Mouse (Mus musculus): Measurements from ENCODE around the gene Themis2. TPM values are rescaled to one million over a fixed set of nuclear protein-coding genes. Genes with fewer than 3 reads are reported as not detected.

The Themis2 gene
- under 1 TPM; 0.54 to 0.77 TPM for total RNA-seq (2021)
- long read RNA-seq, experiment 1, partial matches to known transcripts = 0 of 1 reads
- long read RNA-seq, experiment 1, other reads (novel, unspliced or antisense) = 1 of 1 reads
- long read RNA-seq, experiment 2 = 0 reads

DNA sequence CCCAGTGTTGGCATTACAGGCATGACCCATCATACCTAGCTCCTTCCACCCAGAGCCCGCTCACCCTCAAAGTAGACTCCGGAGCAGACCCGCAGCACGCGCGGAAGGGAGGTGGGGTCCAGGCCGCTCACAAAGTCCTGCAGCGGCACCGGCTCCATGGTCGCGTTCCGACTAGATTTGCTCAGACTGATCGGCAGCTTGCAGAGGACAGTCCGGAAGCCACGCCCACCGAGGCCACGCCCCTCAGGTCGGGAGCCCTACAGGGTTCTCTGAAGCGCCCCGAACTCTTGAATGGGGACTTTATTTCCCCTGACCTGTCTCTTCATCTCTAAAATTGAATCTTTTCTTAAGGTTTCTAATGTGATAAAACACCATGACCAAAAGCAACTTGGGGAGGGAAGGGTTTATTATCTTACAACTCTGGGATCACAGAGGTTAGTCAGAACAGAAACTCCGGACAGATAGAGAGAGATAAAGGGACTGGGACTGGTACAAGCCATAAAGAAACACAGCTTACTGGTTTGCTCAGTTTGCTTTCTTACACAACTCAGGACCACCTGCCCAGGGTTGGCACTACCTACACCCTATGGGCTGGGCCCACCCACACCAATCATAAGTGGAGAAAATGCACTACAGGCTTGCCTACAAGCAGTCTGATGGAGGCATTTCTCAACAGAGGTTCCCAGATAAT, at the start of gene Themis2:
Gene Themis2, minus strand, starts transcription at position 192 of the 691 bp plus-strand sequence.
- DNase-seq (ENCODE audit: low spot score in 2 of 2) = peak in 1 of 2 experiments; percentile 34

DNA sequence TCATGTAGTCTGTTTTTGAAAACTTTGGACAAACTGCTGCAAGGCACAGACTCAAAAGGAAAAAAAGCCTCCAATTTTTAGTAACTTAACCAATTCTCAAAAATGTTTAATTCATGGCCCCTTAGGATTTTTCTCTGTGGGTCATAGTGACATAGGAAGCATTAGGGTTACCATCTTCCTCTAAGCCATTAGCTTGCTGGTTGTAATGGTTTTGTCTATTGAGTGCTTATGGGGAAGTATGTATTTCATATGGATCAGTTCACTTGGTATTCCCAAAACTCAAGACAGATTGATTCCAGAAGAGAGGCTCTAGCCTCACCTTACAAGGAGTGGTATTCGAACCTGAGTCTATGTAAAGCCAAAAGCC, 47.5 kb upstream of the Themis2 start:
- DNase-seq (ENCODE audit: low spot score in 2 of 2) = no peak
- no peak for TF ChIP-seq CTCF (conservative IDR thresholded peaks at IDR 0.05)
- peak overlapping the region; percentile 79 for H3K4me3 ChIP-seq
- H3K27ac ChIP-seq = peak overlapping the region; percentile 95

More for the DNA sequence above, at the start of gene Themis2:
- TF ChIP-seq CTCF (conservative IDR thresholded peaks at IDR 0.05) = no peak
- Histone ChIP-seq H3K27ac (no peak within 1 kb of the TSS), H3K4me3 (peak within 1 kb of the TSS; percentile 33; the same call in 1 of the 2 replicates)

DNA sequence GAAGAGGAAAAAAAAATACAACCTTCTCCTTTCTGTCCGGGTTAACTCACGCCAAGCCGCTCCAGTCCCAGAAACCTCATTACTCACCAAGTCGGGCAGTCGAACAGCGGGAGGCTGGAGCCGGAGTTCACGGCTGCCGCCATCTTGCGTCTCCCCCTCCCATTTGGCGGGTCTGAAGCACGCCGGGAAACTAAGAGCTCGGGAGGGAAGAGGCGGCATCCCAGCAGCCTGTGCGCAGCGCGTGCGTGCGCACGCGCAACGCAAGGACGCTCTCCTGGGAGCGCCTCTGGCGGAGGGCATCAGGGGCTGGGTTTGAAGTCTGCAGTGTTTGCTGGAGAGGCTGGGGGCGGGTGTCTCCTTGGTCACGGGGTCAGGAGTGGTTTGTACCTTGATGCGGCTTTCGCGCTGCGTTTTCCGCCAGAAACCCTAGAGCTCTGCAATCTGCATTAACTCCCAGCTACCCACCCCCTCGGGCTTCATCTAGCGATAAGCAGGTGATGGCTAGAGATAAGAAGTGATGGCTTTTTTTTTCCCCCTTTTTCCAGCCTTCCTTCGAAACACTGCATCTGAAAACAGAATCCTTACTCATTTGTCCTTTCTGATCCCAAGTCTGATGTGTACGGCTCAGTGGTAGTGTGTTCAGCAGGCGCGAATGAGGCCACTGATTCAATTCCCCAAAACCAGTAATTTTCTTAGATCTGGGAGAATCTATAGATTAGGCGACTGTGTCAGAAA, 47.0 kb upstream of the Themis2 start, which contains the start of gene Ppp1r8:
Gene Ppp1r8, minus strand, starts transcription at position 200 of the 735 bp plus-strand sequence.
- peak; percentile 71 for TF ChIP-seq CTCF (conservative IDR thresholded peaks at IDR 0.05)
- Histone ChIP-seq H3K27ac (peak within 1 kb of the TSS; percentile 95), H3K4me3 (peak within 1 kb of the TSS; percentile 79)
- peak; percentile 88 to 93 for DNase-seq (ENCODE audit: low spot score in 2 of 2)

DNA sequence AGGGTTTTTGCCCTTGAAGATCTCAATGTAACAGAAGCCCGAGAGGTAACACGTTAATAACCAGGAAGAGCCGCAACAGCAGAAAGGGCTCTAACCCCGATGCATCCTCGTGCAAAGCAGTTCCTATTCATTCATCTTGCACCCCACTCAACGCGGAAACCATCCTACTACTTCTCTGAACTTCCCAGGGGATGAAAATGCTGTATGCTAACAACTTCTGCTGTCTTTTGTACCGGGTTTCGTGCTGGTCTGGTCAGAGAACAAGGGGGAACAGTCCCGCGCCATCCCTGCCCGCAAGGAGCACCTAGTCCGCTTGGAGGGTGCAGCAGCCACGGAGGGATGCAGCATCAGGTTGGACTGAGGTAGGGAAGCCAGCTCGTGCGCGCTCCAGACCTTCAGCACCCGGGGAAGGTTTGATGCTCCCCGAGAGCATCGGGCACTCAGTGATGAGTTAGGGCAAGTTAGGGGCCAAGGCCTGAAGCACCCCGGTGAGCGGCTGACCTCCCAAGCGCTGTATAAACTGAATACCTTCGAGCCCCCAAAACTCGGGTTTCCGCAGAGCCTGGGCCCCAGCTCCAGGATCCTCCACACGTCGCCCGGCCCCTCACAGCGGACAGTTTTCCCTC, 46.2 kb upstream of the Themis2 start:
- Histone ChIP-seq H3K4me3 (peak overlapping the region; percentile 79), H3K27ac (peak overlapping the region; percentile 95)
- no peak for TF ChIP-seq CTCF (conservative IDR thresholded peaks at IDR 0.05)
- no peak for DNase-seq (ENCODE audit: low spot score in 2 of 2)

DNA sequence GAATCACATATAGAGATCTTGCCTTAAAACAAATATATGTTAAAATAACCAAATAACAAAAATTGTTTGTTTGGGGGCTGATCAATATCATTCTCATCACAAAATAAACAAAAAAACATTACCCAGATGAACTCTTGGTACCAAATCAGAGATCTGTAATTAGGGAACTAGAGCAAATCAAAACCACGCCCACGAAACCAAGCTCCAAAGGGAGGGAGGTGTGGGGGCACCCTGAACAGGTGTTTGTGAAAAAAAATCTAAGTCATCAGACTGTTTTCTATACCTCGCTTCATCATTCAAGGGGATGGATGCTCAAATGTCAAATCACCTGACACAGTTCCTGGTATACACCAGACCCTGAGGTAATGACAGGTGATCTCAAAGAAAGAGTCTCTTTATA, 45.3 kb upstream of the Themis2 start:
- peak overlapping the region; percentile 79 for H3K4me3 ChIP-seq
- no peak overlapping the region for H3K27ac ChIP-seq
- DNase-seq (ENCODE audit: low spot score in 2 of 2) = no peak
- TF ChIP-seq CTCF (conservative IDR thresholded peaks at IDR 0.05) = no peak

DNA sequence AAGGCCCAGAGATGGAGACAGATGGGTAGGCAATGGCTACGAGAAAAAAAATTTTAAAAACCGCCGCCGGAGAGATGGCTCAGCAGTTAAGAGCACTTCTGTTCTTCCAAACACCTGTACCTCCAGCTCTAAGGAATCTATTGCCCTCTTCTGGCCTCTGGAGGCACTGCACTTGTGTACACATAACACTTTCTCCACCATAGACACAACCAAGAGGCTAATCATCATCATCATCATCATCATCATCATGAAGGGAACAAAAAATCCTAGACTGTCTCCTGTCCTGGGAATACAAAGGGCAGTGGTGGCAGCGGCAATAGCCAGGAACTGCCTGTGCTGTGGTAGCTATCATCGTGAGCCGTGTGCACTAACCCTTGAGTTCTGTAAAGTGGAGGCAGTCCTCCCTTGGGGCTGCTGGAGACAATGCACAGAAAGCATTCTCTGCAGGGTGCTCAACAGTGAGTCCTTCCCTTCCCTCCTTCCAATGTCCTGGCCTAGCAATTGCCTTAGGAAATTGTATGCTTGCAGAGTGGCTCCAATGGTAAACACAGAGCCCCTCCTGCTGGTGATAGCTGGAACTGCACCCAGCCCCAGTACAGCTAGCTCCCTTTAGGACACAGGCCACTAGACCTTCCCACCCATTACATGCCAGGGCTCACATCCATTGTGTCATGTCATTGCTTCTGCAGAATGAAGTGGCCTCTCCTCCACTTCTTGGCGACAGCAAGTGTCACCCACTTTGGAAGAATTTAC, 27.6 kb upstream of the Themis2 start:
- H3K4me3 ChIP-seq = no peak overlapping the region
- peak; percentile 73 for TF ChIP-seq CTCF (conservative IDR thresholded peaks at IDR 0.05)
- H3K27ac ChIP-seq = no peak overlapping the region
- peak; percentile 18 to 55 for DNase-seq (ENCODE audit: low spot score in 2 of 2)

DNA sequence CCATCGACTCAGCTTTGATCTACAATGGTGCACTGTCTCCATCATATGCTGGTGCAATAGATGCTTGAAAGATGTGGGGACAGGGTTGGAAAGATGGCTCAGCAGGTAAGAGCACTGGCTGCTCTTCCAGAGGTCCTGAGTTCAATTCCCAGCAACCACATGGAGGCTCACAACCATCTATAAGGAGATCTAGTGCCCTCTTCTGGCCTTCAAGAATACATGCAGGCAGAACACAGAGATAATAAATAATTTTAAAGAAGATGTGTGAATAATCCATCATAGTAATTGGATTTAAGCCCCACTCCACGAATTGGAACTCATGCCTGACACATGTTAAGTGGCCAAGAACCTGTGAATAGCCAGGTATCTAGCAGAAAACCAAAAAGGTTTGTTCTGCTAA, 22.3 kb upstream of the Themis2 start:
- no peak overlapping the region for H3K4me3 ChIP-seq
- TF ChIP-seq CTCF (conservative IDR thresholded peaks at IDR 0.05) = peak; percentile 39
- DNase-seq (ENCODE audit: low spot score in 2 of 2) = no peak
- H3K27ac ChIP-seq = no peak overlapping the region

DNA sequence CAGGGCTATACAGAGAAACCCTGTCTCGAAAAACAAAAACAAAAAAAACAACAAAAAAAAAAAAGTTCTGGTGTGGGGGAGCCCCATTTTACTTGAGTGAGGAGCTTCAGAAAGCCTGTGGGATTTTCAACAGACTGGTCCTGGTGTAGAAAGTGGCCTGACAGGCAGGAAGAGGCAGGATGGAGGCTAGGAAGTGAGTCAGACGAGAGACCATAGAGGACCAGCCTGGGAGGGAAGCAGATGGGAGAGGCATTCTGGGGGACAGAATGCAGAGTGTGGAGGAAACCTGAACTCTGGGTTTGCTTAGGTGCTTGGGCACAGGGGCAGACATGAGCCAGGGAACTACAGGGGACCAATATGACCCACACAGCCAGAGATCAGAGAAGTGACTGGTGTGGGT, 20.7 kb upstream of the Themis2 start:
- TF ChIP-seq CTCF (conservative IDR thresholded peaks at IDR 0.05) = no peak
- H3K4me3 ChIP-seq = no peak overlapping the region
- H3K27ac ChIP-seq = no peak overlapping the region
- DNase-seq (ENCODE audit: low spot score in 2 of 2) = no peak

DNA sequence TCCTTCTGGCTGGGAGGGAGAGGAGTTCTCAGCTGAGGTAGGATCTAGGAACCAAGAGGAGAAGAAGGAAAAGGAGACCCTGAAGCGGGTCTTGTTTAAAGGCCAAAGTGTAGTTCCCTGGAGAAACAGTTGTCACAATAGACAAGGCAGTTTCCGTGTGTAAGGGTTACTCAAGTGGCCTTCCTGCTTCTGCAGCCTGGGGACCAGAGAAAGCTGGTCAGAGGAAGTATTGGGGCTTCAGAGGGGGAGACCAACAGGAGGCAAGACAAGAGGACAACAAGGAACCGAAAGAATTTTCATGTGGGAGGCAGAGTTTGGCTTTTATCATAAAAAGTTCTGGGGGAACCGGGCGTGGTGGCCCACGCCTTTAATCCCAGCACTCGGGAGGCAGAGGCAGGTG, 20.2 kb upstream of the Themis2 start:
- no peak for DNase-seq (ENCODE audit: low spot score in 2 of 2)
- TF ChIP-seq CTCF (conservative IDR thresholded peaks at IDR 0.05) = no peak
- Histone ChIP-seq H3K27ac (no peak overlapping the region), H3K4me3 (no peak overlapping the region)

DNA sequence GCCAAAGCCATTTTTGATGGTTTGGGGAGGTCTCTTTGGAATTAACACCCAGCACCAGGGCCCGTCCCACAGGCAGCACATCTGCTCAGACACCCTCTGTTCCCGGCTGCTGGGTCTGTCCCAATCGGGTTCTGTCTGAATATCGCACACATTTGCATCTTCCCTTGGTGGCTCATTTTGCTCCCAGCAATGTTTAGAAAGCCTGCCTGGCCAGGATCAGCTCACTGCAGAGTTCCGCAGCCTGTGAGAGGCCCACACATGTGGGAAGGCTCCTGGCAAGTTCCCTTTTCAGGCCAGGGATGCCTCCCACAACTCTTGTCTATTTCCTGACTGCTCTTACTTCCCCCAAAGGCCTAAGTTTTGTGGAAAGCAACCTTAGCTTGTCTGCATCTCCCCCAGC, 13.4 kb upstream of the Themis2 start:
- peak; percentile 15 to 28 for DNase-seq (ENCODE audit: low spot score in 2 of 2)
- Histone ChIP-seq H3K27ac (peak overlapping the region; percentile 57; the same call in 1 of the 2 replicates), H3K4me3 (no peak overlapping the region)
- no peak for TF ChIP-seq CTCF (conservative IDR thresholded peaks at IDR 0.05)

DNA sequence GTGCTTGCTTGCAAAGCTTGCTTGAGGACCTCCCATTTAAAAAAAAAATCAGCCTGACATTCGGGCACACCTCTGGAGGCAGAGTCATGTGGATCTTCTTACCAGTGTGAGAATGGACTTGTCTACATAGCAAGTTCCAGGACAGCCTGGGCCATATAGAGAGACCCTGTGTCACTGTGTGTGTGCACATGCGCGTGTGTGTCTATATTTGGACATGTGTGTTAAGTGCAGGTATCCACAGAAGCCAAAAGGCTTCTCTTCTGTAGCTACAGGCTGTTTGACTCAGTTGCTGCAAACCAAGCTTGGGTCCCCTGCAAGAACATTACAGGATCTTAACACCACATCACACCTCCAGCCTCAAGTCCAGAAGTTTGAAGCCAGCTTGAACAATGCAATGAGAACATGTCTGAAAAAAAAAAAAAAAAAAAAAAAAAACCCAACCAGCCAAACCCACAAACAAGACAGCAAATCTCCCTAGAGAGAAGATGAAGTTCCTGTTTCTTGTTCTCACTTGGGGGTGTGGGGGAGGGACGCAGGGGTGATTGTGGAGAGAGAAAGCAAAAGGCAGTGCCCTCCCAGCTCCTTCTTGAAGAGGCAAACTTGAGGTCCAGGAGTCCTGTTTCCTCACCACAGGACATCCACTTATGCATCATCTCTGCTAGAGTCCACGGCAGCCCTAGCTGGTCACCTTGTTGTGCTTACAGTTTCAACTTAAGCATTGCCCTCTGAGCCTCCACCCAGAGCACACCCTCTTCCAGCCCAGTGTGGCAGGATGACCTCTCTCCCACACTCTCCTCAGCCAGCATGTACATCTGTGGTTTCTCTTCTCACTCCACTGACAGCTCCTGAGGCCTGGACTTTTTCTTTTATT, 11.8 kb upstream of the Themis2 start:
- no peak overlapping the region for H3K4me3 ChIP-seq
- no peak for TF ChIP-seq CTCF (conservative IDR thresholded peaks at IDR 0.05)
- DNase-seq (ENCODE audit: low spot score in 2 of 2) = no peak
- no peak overlapping the region for H3K27ac ChIP-seq

Data from layer of hippocampus, adult 2 months (tissue).